In the genomic region with DNA sequence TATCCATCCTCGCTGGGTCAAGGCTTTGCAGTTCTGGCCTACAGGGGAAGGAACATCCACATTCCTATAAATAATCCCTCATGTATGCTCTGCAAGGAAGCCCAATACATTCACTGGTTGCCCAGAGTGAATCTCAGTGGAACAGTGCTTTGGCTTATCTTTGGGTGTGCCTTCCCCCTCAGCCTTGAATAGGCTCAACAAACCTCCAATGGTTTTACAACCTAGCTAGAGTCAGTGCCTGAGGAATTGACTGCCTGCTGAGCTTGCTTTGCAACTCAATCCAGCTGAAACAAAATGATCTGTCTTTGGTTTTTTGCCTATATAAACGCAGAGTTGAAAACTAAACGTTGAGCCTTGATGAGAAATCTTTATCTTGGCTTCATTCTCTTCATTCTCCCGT, we compare ENCODE assay signal across 20 mouse cellular contexts. TPM values are rescaled to one million over a fixed set of nuclear protein-coding genes. Genes with fewer than 3 reads are reported as not detected.
DNase-seq lines count a peak whose midpoint lies in the region; TF ChIP-seq lines count a peak whose summit lies in the region.
"Had no signal": no experiment of that assay in that cellular context is flagged by ENCODE, and none has a peak within 500 bp of the region (broad histone marks: within the 10 kb centered on the region; RNA-seq: fewer than 3 reads in every experiment).

No protein-coding gene starts in this region.

- TF ChIP-seq CTCF in left cerebral cortex, adult 2 months (IDR thresholded peaks at IDR 0.05), result no peak

- peak overlapping the region; percentile 44; the same call in 1 of the 2 replicates for H3K27ac ChIP-seq in left cerebral cortex, adult 2 months
- H3K27ac ChIP-seq: embryonic facial prominence, embryonic 13.5 days; embryonic facial prominence, embryonic 15.5 days; forebrain, embryonic 10.5 days; forebrain, embryonic 12.5 days had no signal

- intact Hi-C loops in left cerebral cortex, adult 2 months (cut with DNase I), result no loop called here
- intact Hi-C loops in left cerebral cortex, postnatal 10 days (cut with DNase I), result no loop called here

- no peak for DNase-seq in left cerebral cortex, adult 2 months (ENCODE audit: extremely low spot score in 1 of 2, low spot score in 2 of 2)
- DNase-seq in left cerebral cortex, postnatal 10 days (ENCODE audit: extremely low spot score in 1 of 2, low spot score in 2 of 2), result no peak
- peak; percentile 59 for DNase-seq in ZHBTc4 (ENCODE audit: low read depth, low spot score)
- DNase-seq in layer of hippocampus, postnatal 10 days (ENCODE audit: low spot score in 2 of 2), result no peak
- no peak for DNase-seq in thymus, postnatal 14 days
- DNase-seq: adrenal gland, adult 2 months; adrenal gland, postnatal 10 days; adrenal gland, postnatal 36 days; B cell, adult 2 months; cerebellum, adult 11-12 months; cerebellum, adult 2 months; cerebellum, adult 9-10 months; cerebellum, postnatal 14 days; cerebellum, postnatal 36 days; embryo, embryonic 11 days had no signal

- H3K4me3 ChIP-seq in left cerebral cortex, adult 2 months, result no peak overlapping the region
- H3K4me3 ChIP-seq: embryonic facial prominence, embryonic 13.5 days; embryonic facial prominence, embryonic 15.5 days; erythroblast, embryonic 14.5 days; forebrain, embryonic 10.5 days; forebrain, embryonic 12.5 days had no signal

RNA-seq across cellular contexts. Expression of a gene that starts 51.5 kb away (rescaled TPM):
- 10 to 100 TPM; 49.5 to 51.4 TPM for total RNA-seq in left cerebral cortex, adult 2 months (2021)
- 10 to 100 TPM; 86.5 to 93.9 TPM for total RNA-seq in left cerebral cortex, postnatal 10 days (2021)
- total RNA-seq in layer of hippocampus, postnatal 10 days (2021), result 10 to 100 TPM; 82.4 to 91.4 TPM
